Mouse (Mus musculus): ENCODE data around the gene Ifna13. TPM values are rescaled to one million over a fixed set of nuclear protein-coding genes. Genes with fewer than 3 reads are reported as not detected.

Gene Ifna13
- not detected for polyA plus RNA-seq (2014; fragmentation: Illumina TruSeq; extraction: RNeasy Lipid Tissue Mini Kit (QIAGEN cat#74804); ENCODE audit: low read depth, low replicate concordance)

GRCm38 (mm10) chr4:88644359-88644758 is at the start of gene Ifna13:
TSS of gene Ifna13 (minus strand) at chr4:88644459.

GRCm38 (mm10) chr4:88691259-88691658 is 47.0 kb upstream of the Ifna13 start, which contains the start of gene Ifnab:
TSS of gene Ifnab (minus strand) at chr4:88691359.

GRCm38 (mm10) chr4:88683812-88684211 is 39.6 kb upstream of the Ifna13 start, which contains the start of gene Ifna2:
TSS of gene Ifna2 (minus strand) at chr4:88683912.

GRCm38 (mm10) chr4:88676824-88677223 is 32.6 kb upstream of the Ifna13 start, which contains the start of gene Ifna16:
TSS of gene Ifna16 (minus strand) at chr4:88676924.

GRCm38 (mm10) chr4:88634311-88634710 is 9.9 kb downstream of the Ifna13 start, which contains the start of gene C87499:
TSS of gene C87499 (minus strand) at chr4:88634411.

GRCm38 (mm10) chr4:88603276-88603675 is 41.0 kb downstream of the Ifna13 start, which contains the start of gene Ifna12:
TSS of gene Ifna12 (minus strand) at chr4:88603376.

Other genes starting within 250 kb of the Ifna13 start
- 2.4 TPM for gene Hacd4, start 205.5 kb downstream of the Ifna13 start, polyA plus RNA-seq (2014; fragmentation: Illumina TruSeq; extraction: RNeasy Lipid Tissue Mini Kit (QIAGEN cat#74804); ENCODE audit: low read depth, low replicate concordance)
- not detected for gene Ifnb1, start 121.7 kb downstream of the Ifna13 start, polyA plus RNA-seq (2014; fragmentation: Illumina TruSeq; extraction: RNeasy Lipid Tissue Mini Kit (QIAGEN cat#74804); ENCODE audit: low read depth, low replicate concordance)
- not detected for gene Ifna15, start 86.2 kb downstream of the Ifna13 start, polyA plus RNA-seq (2014; fragmentation: Illumina TruSeq; extraction: RNeasy Lipid Tissue Mini Kit (QIAGEN cat#74804); ENCODE audit: low read depth, low replicate concordance)
- not detected for gene Ifna14, start 72.7 kb downstream of the Ifna13 start, polyA plus RNA-seq (2014; fragmentation: Illumina TruSeq; extraction: RNeasy Lipid Tissue Mini Kit (QIAGEN cat#74804); ENCODE audit: low read depth, low replicate concordance)
- not detected for gene Ifna9, start 52.1 kb downstream of the Ifna13 start, polyA plus RNA-seq (2014; fragmentation: Illumina TruSeq; extraction: RNeasy Lipid Tissue Mini Kit (QIAGEN cat#74804); ENCODE audit: low read depth, low replicate concordance)
- not detected for gene Ifna12, start 41.1 kb downstream of the Ifna13 start, polyA plus RNA-seq (2014; fragmentation: Illumina TruSeq; extraction: RNeasy Lipid Tissue Mini Kit (QIAGEN cat#74804); ENCODE audit: low read depth, low replicate concordance)
- not detected for gene C87499, start 10.0 kb downstream of the Ifna13 start, polyA plus RNA-seq (2014; fragmentation: Illumina TruSeq; extraction: RNeasy Lipid Tissue Mini Kit (QIAGEN cat#74804); ENCODE audit: low read depth, low replicate concordance)
- gene Ifna16, start 32.5 kb upstream of the Ifna13 start, polyA plus RNA-seq (2014; fragmentation: Illumina TruSeq; extraction: RNeasy Lipid Tissue Mini Kit (QIAGEN cat#74804); ENCODE audit: low read depth, low replicate concordance): not detected
- gene Ifna2, start 39.5 kb upstream of the Ifna13 start, polyA plus RNA-seq (2014; fragmentation: Illumina TruSeq; extraction: RNeasy Lipid Tissue Mini Kit (QIAGEN cat#74804); ENCODE audit: low read depth, low replicate concordance): not detected
- not detected for gene Ifnab, start 46.9 kb upstream of the Ifna13 start, polyA plus RNA-seq (2014; fragmentation: Illumina TruSeq; extraction: RNeasy Lipid Tissue Mini Kit (QIAGEN cat#74804); ENCODE audit: low read depth, low replicate concordance)
- not detected for gene Gm26566, start 77.3 kb upstream of the Ifna13 start, polyA plus RNA-seq (2014; fragmentation: Illumina TruSeq; extraction: RNeasy Lipid Tissue Mini Kit (QIAGEN cat#74804); ENCODE audit: low read depth, low replicate concordance)
- 41.4 TPM for gene Klhl9, start 78.0 kb upstream of the Ifna13 start, polyA plus RNA-seq (2014; fragmentation: Illumina TruSeq; extraction: RNeasy Lipid Tissue Mini Kit (QIAGEN cat#74804); ENCODE audit: low read depth, low replicate concordance)
- not detected for gene Gm13271, start 110.4 kb upstream of the Ifna13 start, polyA plus RNA-seq (2014; fragmentation: Illumina TruSeq; extraction: RNeasy Lipid Tissue Mini Kit (QIAGEN cat#74804); ENCODE audit: low read depth, low replicate concordance)
- not detected for gene Gm13283, start 115.7 kb upstream of the Ifna13 start, polyA plus RNA-seq (2014; fragmentation: Illumina TruSeq; extraction: RNeasy Lipid Tissue Mini Kit (QIAGEN cat#74804); ENCODE audit: low read depth, low replicate concordance)
- not detected for gene Gm13290, start 129.4 kb upstream of the Ifna13 start, polyA plus RNA-seq (2014; fragmentation: Illumina TruSeq; extraction: RNeasy Lipid Tissue Mini Kit (QIAGEN cat#74804); ENCODE audit: low read depth, low replicate concordance)
- not detected for gene Gm13289, start 132.5 kb upstream of the Ifna13 start, polyA plus RNA-seq (2014; fragmentation: Illumina TruSeq; extraction: RNeasy Lipid Tissue Mini Kit (QIAGEN cat#74804); ENCODE audit: low read depth, low replicate concordance)
- gene Gm13272, start 135.4 kb upstream of the Ifna13 start, polyA plus RNA-seq (2014; fragmentation: Illumina TruSeq; extraction: RNeasy Lipid Tissue Mini Kit (QIAGEN cat#74804); ENCODE audit: low read depth, low replicate concordance): not detected
- gene Ifnz, start 137.7 kb upstream of the Ifna13 start, polyA plus RNA-seq (2014; fragmentation: Illumina TruSeq; extraction: RNeasy Lipid Tissue Mini Kit (QIAGEN cat#74804); ENCODE audit: low read depth, low replicate concordance): not detected
- gene Gm13276, start 141.2 kb upstream of the Ifna13 start, polyA plus RNA-seq (2014; fragmentation: Illumina TruSeq; extraction: RNeasy Lipid Tissue Mini Kit (QIAGEN cat#74804); ENCODE audit: low read depth, low replicate concordance): not detected
- gene Gm13277, start 144.2 kb upstream of the Ifna13 start, polyA plus RNA-seq (2014; fragmentation: Illumina TruSeq; extraction: RNeasy Lipid Tissue Mini Kit (QIAGEN cat#74804); ENCODE audit: low read depth, low replicate concordance): not detected
- not detected for gene Gm13278, start 147.1 kb upstream of the Ifna13 start, polyA plus RNA-seq (2014; fragmentation: Illumina TruSeq; extraction: RNeasy Lipid Tissue Mini Kit (QIAGEN cat#74804); ENCODE audit: low read depth, low replicate concordance)
- gene Gm13275, start 150.0 kb upstream of the Ifna13 start, polyA plus RNA-seq (2014; fragmentation: Illumina TruSeq; extraction: RNeasy Lipid Tissue Mini Kit (QIAGEN cat#74804); ENCODE audit: low read depth, low replicate concordance): not detected
- gene Gm13279, start 152.9 kb upstream of the Ifna13 start, polyA plus RNA-seq (2014; fragmentation: Illumina TruSeq; extraction: RNeasy Lipid Tissue Mini Kit (QIAGEN cat#74804); ENCODE audit: low read depth, low replicate concordance): not detected
- not detected for gene Gm13285, start 155.2 kb upstream of the Ifna13 start, polyA plus RNA-seq (2014; fragmentation: Illumina TruSeq; extraction: RNeasy Lipid Tissue Mini Kit (QIAGEN cat#74804); ENCODE audit: low read depth, low replicate concordance)
- not detected for gene Gm13287, start 158.8 kb upstream of the Ifna13 start, polyA plus RNA-seq (2014; fragmentation: Illumina TruSeq; extraction: RNeasy Lipid Tissue Mini Kit (QIAGEN cat#74804); ENCODE audit: low read depth, low replicate concordance)
- gene Gm13288, start 161.1 kb upstream of the Ifna13 start, polyA plus RNA-seq (2014; fragmentation: Illumina TruSeq; extraction: RNeasy Lipid Tissue Mini Kit (QIAGEN cat#74804); ENCODE audit: low read depth, low replicate concordance): not detected
- not detected for gene Ifna7, start 171.8 kb upstream of the Ifna13 start, polyA plus RNA-seq (2014; fragmentation: Illumina TruSeq; extraction: RNeasy Lipid Tissue Mini Kit (QIAGEN cat#74804); ENCODE audit: low read depth, low replicate concordance)
- gene Ifna11, start 175.5 kb upstream of the Ifna13 start, polyA plus RNA-seq (2014; fragmentation: Illumina TruSeq; extraction: RNeasy Lipid Tissue Mini Kit (QIAGEN cat#74804); ENCODE audit: low read depth, low replicate concordance): not detected
- not detected for gene Ifna6, start 183.0 kb upstream of the Ifna13 start, polyA plus RNA-seq (2014; fragmentation: Illumina TruSeq; extraction: RNeasy Lipid Tissue Mini Kit (QIAGEN cat#74804); ENCODE audit: low read depth, low replicate concordance)
- gene Ifna5, start 191.1 kb upstream of the Ifna13 start, polyA plus RNA-seq (2014; fragmentation: Illumina TruSeq; extraction: RNeasy Lipid Tissue Mini Kit (QIAGEN cat#74804); ENCODE audit: low read depth, low replicate concordance): not detected
- not detected for gene Ifna4, start 197.4 kb upstream of the Ifna13 start, polyA plus RNA-seq (2014; fragmentation: Illumina TruSeq; extraction: RNeasy Lipid Tissue Mini Kit (QIAGEN cat#74804); ENCODE audit: low read depth, low replicate concordance)
- not detected for gene Ifna1, start 205.6 kb upstream of the Ifna13 start, polyA plus RNA-seq (2014; fragmentation: Illumina TruSeq; extraction: RNeasy Lipid Tissue Mini Kit (QIAGEN cat#74804); ENCODE audit: low read depth, low replicate concordance)
- not detected for gene Ifne, start 235.7 kb upstream of the Ifna13 start, polyA plus RNA-seq (2014; fragmentation: Illumina TruSeq; extraction: RNeasy Lipid Tissue Mini Kit (QIAGEN cat#74804); ENCODE audit: low read depth, low replicate concordance)